Mouse (Mus musculus): ENCODE data around the gene Ranbp2. TPM values are rescaled to one million over a fixed set of nuclear protein-coding genes. Genes with fewer than 3 reads are reported as not detected.
"Not testable (repeated sequence)": the region's sequence is repeated elsewhere in the genome, so short reads cannot be mapped to it uniquely, and the experiment has no call there.

The Ranbp2 gene
- polyA plus RNA-seq, 1 experiment from 2014 or later, result 21.8 TPM

- DNase-seq (ENCODE audit: low spot score), result no peak
Observed at GRCm38 (mm10) chr10:58496732-58497131, 50.0 kb downstream of the Ranbp2 start.

- peak; percentile 93 for DNase-seq (ENCODE audit: low spot score)
Observed at GRCm38 (mm10) chr10:58497320-58498284, 50.9 kb downstream of the Ranbp2 start, which contains the start of gene Ccdc138. Gene Ccdc138, plus strand, starts transcription at chr10:58497948.

- DNase-seq (ENCODE audit: low spot score), result no peak
Observed at GRCm38 (mm10) chr10:58498516-58498915, 51.8 kb downstream of the Ranbp2 start.

GRCm38 (mm10) chr10:58529358-58529757 is 82.6 kb downstream of the Ranbp2 start:
- no peak for DNase-seq (ENCODE audit: low spot score)

- DNase-seq (ENCODE audit: low spot score), result no peak
Observed at GRCm38 (mm10) chr10:58530896-58531790, 84.4 kb downstream of the Ranbp2 start.

GRCm38 (mm10) chr10:58532177-58532576 is 85.5 kb downstream of the Ranbp2 start:
- DNase-seq (ENCODE audit: low spot score), result no peak

GRCm38 (mm10) chr10:58536276-58536675 is 89.6 kb downstream of the Ranbp2 start:
- not testable (repeated sequence) for DNase-seq (ENCODE audit: low spot score)

- DNase-seq (ENCODE audit: low spot score), result no peak
Observed at GRCm38 (mm10) chr10:58540613-58541012, 93.9 kb downstream of the Ranbp2 start.

Other genes starting within 250 kb of the Ranbp2 start
- not detected in 2 replicates for gene AW822073, start 222.0 kb upstream of the Ranbp2 start, polyA plus RNA-seq (2015; fragmentation: Nextera tagmentation; extraction: Ambion mirVana)
- gene Duxf3, start 214.2 kb upstream of the Ranbp2 start, polyA plus RNA-seq (2015; fragmentation: Nextera tagmentation; extraction: Ambion mirVana), result not detected in 2 replicates
- not detected in 2 replicates for gene Gm4981, start 210.2 kb upstream of the Ranbp2 start, polyA plus RNA-seq (2015; fragmentation: Nextera tagmentation; extraction: Ambion mirVana)
- 67.6 and 70.5 TPM in 2 replicates for gene Gcc2, start 191.4 kb upstream of the Ranbp2 start, polyA plus RNA-seq (2015; fragmentation: Nextera tagmentation; extraction: Ambion mirVana)
- gene Lims1, start 123.5 kb upstream of the Ranbp2 start, polyA plus RNA-seq (2015; fragmentation: Nextera tagmentation; extraction: Ambion mirVana), result 141 and 155 TPM in 2 replicates
- gene Ccdc138, start 51.0 kb downstream of the Ranbp2 start, polyA plus RNA-seq (2015; fragmentation: Nextera tagmentation; extraction: Ambion mirVana), result 6.2 and 9.3 TPM in 2 replicates
- 1.4 and 1.5 TPM in 2 replicates for gene Edar, start 228.7 kb downstream of the Ranbp2 start, polyA plus RNA-seq (2015; fragmentation: Nextera tagmentation; extraction: Ambion mirVana)

Data from thymus, postnatal 0 days (tissue).